Mouse (Mus musculus): ENCODE data around the gene Rbms3.

Rbms3 gene

GRCm38 (mm10) chr9:117484396-117484795 is 145.3 kb downstream of the Rbms3 start:
- in situ Hi-C loops (cut with MseI, MboI) = no loop called here

GRCm38 (mm10) chr9:117476753-117477152 is 153.0 kb downstream of the Rbms3 start:
- in situ Hi-C loops (cut with MseI, MboI) = no loop called here

GRCm38 (mm10) chr9:117452816-117453215 is 176.9 kb downstream of the Rbms3 start:
- in situ Hi-C loops (cut with MseI, MboI) = no loop called here

DNA sequence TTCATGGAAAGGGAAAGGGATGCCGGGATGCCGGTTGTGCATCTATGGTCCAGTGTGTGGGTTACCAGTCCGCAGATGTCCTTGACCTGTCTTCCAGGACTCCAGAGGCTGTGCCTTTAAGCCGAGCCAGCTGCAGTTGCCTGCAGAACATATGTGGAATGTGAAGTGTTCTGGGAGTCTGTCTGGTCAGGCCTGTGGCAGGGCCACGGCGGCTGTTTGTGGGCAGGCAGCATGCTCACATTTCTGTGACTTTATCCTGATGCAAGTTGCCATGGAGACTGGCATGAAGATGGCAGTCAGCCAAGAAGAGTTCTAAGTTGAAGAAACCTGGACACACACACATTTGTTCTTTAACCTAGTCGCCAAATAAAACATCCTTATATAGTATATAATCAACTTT is 187.1 kb downstream of the Rbms3 start:
- in situ Hi-C loops (cut with MseI, MboI) = no loop called here

- in situ Hi-C loops (cut with MseI, MboI) = no loop called here
Measured at GRCm38 (mm10) chr9:117435856-117436255, 193.9 kb downstream of the Rbms3 start.

DNA sequence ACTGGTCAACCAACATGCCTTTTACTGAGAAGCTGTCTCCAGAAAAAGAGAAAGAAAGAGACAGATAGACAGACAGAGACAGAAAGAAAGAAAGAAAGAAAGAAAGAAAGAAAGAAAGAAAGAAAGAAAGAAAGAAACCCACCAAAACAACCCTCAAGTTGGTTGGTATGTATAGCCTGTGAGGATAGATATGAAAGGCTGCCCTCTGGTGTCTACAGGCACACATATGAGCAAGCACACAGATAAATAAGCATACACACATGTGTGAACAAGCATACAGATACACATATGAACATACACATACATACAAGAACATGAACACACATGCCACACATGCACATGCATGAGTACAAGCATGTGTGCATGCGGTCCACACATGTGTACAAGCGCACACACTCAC is 199.0 kb downstream of the Rbms3 start:
- in situ Hi-C loops (cut with MseI, MboI) = no loop called here

GRCm38 (mm10) chr9:117429217-117430105 is 200.3 kb downstream of the Rbms3 start:
- in situ Hi-C loops (cut with MseI, MboI) = no loop called here

GRCm38 (mm10) chr9:117423259-117423658 is 206.5 kb downstream of the Rbms3 start:
- in situ Hi-C loops (cut with MseI, MboI) = no loop called here

DNA sequence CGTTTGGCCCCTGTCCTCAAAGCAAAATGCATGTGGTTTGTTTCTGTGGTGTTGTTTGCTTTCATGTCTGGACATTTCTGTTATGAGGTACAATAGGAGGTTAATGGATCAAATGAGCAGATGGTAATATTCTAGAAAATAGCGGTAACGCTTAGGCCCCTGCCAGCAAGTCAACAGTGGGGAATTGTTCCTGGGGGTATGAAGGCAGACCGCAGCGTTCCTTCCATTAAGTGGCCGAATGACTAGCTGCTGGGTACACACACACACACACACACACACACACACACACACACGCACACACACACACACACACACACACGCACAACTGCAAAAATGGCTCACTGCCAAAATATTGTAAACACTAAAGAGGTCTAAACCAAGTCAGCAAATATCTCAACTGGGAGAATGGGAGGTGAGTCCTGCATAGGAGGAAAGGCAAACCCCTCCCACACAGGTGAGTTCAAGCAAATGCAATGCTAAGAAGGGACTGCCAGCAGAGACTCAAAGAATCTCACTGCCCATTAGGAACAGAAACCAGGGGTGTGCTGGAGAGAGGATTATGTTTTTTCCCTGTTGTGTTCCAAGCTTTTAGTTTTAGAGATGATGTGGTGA is 209.7 kb downstream of the Rbms3 start:
- in situ Hi-C loops (cut with MseI, MboI) = no loop called here

DNA sequence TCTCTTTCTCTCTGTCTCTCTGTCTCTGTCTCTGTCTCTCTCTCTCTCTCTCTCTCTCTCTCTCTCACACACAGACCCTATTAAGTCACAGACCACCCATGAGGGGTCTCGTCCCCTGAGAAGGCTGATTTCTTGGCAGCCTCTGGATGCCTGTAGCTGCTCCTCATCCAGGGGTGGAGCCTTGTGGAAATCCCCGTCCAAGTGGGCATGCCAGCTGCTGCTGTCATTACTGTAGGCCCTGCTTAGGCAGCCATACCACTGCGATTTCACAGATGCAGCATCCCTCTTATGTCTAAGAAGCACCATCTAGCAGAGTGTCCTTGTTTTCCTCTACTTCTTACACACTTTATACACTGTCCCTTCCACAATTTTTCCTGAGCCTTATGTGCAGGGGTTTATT is 216.5 kb downstream of the Rbms3 start:
- in situ Hi-C loops (cut with MseI, MboI) = no loop called here

DNA sequence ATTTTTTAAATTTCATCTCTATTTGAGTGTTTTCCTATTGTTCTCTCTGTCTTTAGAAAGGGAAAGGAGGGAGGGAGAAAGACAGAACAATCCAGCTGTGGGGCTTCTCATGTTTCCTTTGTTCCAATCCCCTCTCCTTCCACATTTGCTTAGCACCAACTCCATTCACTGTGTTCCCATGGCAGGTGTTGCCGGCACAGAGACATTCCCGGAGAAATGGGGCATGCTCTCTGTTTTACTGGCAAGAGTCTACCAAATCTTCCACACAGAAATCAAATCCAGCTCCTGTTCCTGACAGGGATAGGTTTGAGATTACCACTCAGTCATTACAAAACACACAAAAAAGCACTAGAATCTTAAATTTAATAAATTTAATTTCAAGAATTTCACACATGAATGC is 217.1 kb downstream of the Rbms3 start:
- in situ Hi-C loops (cut with MseI, MboI) = no loop called here

GRCm38 (mm10) chr9:117404621-117405020 is 225.1 kb downstream of the Rbms3 start:
- in situ Hi-C loops (cut with MseI, MboI) = no loop called here

GRCm38 (mm10) chr9:117400262-117400671 is 229.4 kb downstream of the Rbms3 start:
- in situ Hi-C loops (cut with MseI, MboI) = no loop called here

DNA sequence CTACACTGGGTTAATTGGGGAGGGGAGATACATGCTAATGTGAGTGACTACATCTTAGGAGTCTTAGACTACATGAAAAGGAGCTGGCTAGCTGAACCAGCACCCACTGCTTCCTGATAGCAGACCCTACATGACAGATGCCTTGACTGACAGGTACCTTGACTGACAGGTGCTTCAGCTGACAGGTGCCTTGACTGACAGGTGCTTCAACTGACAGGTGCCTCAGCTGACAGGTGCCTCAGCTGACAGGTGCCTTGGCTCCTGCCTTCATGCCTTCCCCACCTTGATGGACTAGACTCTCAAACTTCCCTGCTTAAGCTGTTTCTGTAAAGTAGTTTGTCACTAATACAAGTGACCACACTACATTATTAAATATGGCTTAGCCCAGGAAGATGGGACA is 232.6 kb downstream of the Rbms3 start:
- in situ Hi-C loops (cut with MseI, MboI) = no loop called here

DNA sequence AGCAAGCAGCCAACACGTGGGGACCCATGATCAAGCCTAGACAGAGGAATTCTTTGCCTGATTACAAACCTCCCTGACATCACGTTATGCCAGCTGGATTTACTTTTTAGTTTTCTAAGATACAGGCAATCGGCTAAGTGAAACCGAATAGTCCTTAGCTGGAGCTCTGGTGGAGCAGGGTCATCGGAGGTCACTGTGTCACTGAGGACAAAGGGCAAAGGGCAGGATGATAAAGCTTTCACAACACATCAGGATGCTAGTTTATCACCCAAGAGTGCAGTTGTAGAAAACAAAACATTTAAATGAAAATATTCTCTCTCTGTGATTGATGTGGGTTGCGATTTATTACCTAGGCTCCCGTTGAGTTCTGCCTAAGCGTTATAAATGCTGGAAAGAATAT is 233.1 kb downstream of the Rbms3 start:
- in situ Hi-C loops (cut with MseI, MboI) = no loop called here

DNA sequence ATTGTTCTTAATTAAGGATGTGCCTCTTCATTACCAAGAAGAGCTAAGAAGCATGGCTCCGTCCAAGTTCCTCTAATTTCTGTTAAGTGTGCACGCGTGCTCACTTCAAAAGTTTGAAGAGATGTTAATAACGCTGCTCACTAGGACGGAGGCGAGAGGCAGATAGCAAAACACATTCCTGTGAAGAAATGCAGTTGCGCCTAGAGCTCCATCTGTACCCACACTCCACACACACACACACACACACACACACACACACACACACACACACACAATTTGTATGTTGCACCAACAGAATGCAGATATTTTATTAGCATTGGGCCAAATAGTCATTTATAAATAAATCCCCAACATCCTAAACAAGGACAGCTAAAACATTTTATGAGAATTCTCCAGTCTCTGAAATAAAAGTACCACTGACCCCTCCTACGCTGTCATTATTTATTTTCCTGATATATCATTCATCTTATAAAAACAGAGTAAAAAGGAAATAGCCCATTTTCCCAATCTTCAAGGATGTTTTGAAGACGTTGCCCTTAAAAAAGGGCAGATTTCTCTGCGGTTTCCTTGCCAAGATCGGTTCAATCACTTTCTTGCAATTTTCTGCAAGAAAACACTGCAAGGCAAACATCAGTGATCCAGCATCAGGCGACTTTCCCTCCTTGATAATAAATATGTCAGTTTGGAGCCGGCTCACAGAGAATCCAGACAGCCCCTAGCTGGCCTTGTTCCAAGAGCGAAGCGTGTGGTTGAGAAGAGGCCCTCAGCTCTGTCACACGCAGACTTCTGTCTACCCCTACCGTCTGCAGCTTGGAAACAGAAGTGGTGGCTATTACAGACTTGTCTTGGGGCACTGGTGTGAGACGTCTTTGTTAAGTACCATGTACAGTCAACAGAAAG is 235.8 kb downstream of the Rbms3 start:
- in situ Hi-C loops (cut with MseI, MboI) = no loop called here

- in situ Hi-C loops (cut with MseI, MboI) = no loop called here
Measured at GRCm38 (mm10) chr9:117388024-117388423, 241.7 kb downstream of the Rbms3 start.

GRCm38 (mm10) chr9:117380876-117381275 is 248.8 kb downstream of the Rbms3 start:
- in situ Hi-C loops (cut with MseI, MboI) = no loop called here

GRCm38 (mm10) chr9:117380076-117380475 is 249.6 kb downstream of the Rbms3 start:
- in situ Hi-C loops (cut with MseI, MboI) = no loop called here

- in situ Hi-C loops (cut with MseI, MboI) = no loop called here
Measured at GRCm38 (mm10) chr9:117379448-117379983, 250.2 kb downstream of the Rbms3 start.

- in situ Hi-C loops (cut with MseI, MboI) = no loop called here
Measured at GRCm38 (mm10) chr9:117378131-117378890, 251.4 kb downstream of the Rbms3 start.
